Mouse (Mus musculus) left cerebral cortex, adult 11 months (tissue): Measurements from ENCODE around the gene Dusp11.
"Not testable (repeated sequence)": the region's sequence is repeated elsewhere in the genome, so short reads cannot be mapped to it uniquely, and the experiment has no call there.

ENCODE experiments used
- DNase-seq: peaks from one replicate; pipeline ENCODE4 v3.0.0; 2022; ENCODE audit warnings: low spot score

The Dusp11 gene

GRCm38 (mm10) chr6:85961101-85962091, at the start of gene Dusp11:
Gene Dusp11, minus strand, starts transcription at chr6:85961667.
- DNase-seq: peak; percentile 87

DNA sequence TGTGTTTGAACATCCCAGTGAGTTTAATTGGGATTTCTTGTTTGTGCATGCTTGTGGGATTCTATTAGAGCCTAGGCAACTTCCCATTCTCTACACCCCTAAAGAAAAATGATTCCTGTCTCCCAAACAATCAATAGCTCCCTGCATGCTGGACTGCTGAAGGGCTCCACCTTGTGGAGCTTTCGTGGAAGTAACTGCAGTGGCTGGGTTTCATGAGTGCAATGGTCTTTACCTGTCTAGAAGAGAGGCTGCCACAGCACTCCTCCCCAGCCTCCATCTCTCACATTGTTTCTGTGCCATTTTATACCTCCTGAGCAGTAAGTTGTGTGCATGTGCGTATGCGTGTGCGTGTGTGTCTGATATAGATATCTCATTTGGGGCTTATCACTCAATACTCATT, 48.5 kb upstream of the Dusp11 start:
- DNase-seq: no peak

- DNase-seq: peak; percentile 56
Measured at GRCm38 (mm10) chr6:86004271-86005148, 43.0 kb upstream of the Dusp11 start.

DNA sequence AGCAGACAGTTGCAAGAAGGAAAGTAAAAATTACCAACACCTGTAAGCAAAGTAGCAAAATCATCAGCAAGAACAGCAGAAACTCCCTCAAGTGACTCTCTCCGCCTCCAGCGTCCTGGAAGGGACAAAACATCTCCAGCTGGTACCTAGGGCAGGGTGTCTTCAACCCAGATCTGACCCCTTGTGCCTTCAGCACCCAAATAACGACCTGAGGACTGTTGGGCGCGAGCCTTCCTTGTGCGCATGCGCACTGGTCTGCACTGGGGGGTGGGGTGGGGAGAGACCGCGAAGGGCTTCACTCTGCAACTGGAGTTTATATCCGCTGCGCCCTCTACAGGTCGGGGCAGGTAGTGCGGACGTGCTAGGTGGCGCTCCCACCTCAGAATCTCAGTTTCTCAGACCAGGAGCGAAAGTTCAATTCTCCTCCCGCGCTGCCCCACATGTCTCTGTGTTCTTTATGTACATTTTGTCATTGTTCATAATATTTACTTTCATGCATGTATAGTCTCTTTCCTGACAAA, 42.0 kb upstream of the Dusp11 start:
- DNase-seq: no peak

- not testable (repeated sequence) for DNase-seq
Measured at GRCm38 (mm10) chr6:85990774-85991173, 29.3 kb upstream of the Dusp11 start.

- not testable (repeated sequence) for DNase-seq
Measured at GRCm38 (mm10) chr6:85989570-85989969, 28.1 kb upstream of the Dusp11 start.

GRCm38 (mm10) chr6:85984351-85984750, 22.9 kb upstream of the Dusp11 start:
- DNase-seq: no peak

GRCm38 (mm10) chr6:85978736-85979135, 17.3 kb upstream of the Dusp11 start:
- DNase-seq: not testable (repeated sequence)

GRCm38 (mm10) chr6:85976242-85976641, 14.8 kb upstream of the Dusp11 start:
- no peak for DNase-seq

GRCm38 (mm10) chr6:85975761-85976160, 14.3 kb upstream of the Dusp11 start:
- DNase-seq: no peak

GRCm38 (mm10) chr6:85974941-85975617, 13.6 kb upstream of the Dusp11 start:
- no peak for DNase-seq

GRCm38 (mm10) chr6:85973336-85973735, 11.9 kb upstream of the Dusp11 start:
- no peak for DNase-seq

- DNase-seq: no peak
Measured at GRCm38 (mm10) chr6:85972699-85973098, 11.2 kb upstream of the Dusp11 start.

- DNase-seq: no peak
Measured at GRCm38 (mm10) chr6:85969889-85970288, 8.4 kb upstream of the Dusp11 start.

- no peak for DNase-seq
Measured at GRCm38 (mm10) chr6:85966686-85967085, 5.2 kb upstream of the Dusp11 start.

GRCm38 (mm10) chr6:85966081-85966480, 4.6 kb upstream of the Dusp11 start:
- not testable (repeated sequence) for DNase-seq

GRCm38 (mm10) chr6:85957581-85957980, 3.9 kb downstream of the Dusp11 start:
- DNase-seq: no peak

- no peak for DNase-seq
Measured at GRCm38 (mm10) chr6:85948549-85948948, 12.9 kb downstream of the Dusp11 start.

DNA sequence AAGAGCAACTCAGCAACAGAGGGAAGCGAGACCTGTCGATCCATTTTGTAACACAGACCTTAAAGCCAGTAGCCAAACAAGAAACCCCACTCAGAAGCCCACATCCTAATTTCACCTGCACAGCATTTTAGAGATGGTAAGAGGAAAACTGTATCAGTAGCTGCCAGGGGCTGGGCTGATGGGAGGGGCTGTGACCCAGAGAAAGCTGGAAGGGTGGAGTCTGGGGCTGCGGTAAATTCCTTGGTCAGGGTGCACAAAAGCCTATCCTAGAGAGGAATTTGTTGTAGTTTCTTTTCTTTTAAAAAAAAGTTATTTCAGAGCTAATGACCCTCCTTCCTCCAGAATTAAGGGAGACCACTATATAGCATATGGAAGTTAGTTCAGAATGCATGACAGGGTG, 19.0 kb downstream of the Dusp11 start:
- DNase-seq: no peak

DNA sequence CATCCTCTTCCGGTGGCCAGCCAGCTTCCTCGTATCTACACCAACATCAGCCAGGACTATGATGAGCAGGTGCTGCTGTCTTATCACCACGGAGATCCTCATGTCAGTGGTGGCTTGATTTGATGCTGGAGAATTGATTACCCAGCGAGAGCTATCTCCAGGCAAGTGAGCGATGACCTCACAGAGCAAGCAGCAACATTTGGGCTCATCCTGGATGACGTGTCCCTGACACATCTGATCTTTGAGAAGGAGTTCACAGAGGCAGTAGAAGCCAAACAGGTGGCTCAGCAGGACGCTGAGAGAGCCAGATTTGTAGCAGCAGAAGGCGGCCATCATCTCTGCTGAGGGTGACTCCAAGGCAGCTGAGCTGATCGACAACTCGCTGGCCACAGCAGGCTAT, 22.8 kb downstream of the Dusp11 start:
- DNase-seq: no peak
